Mouse (Mus musculus) CD4-positive naive resting alpha-beta T cell, adult 57 days (primary cell): ENCODE measurements around the gene Sirpb1c. TPM values are rescaled to one million over a fixed set of nuclear protein-coding genes. Genes with fewer than 3 reads are reported as not detected.

Experiments
- total RNA-seq: library from RNA; stranded (reverse); gene quantifications from one replicate; pipeline ENCODE4 v1.2.4, GENCODE M21; 2023

Sirpb1c gene
- total RNA-seq: not detected

GRCm38 (mm10) chr3:15848280-15848679, at the start of gene Sirpb1c:
Gene Sirpb1c, minus strand, starts transcription at chr3:15848528.

Other genes starting within 250 kb of the Sirpb1c start
- gene Gm5150, start 157.9 kb upstream of the Sirpb1c start, total RNA-seq: not detected